Mouse (Mus musculus) bone marrow, adult 2 months (tissue): ENCODE results near the gene Mypn.

Experiments used
- CTCF ChIP-seq: fragments of 200-500 bp; IDR thresholded peaks from 2 replicates; pipeline ENCODE4 v1.5.1; 2011; ENCODE audit warnings: low read length, control low read depth; ENCODE audit not compliant: control insufficient read depth, insufficient read depth
- POLR2A ChIP-seq: fragments of 200-500 bp; IDR thresholded peaks from 2 replicates; pipeline ENCODE4 v1.6.1; 2011; ENCODE audit warnings: low read depth, mild to moderate bottlenecking, control low read depth, low read length, borderline replicate concordance; ENCODE audit not compliant: control insufficient read depth

GRCm38 (mm10) chr10:63192736-63193135 lies 11.0 kb downstream of the Mypn start:
- TF ChIP-seq POLR2A (no peak), CTCF (no peak)
